Mouse (Mus musculus) cortical plate, adult 2 months (tissue): ENCODE results near the gene Wdpcp.

Experiments
- CTCF ChIP-seq: fragments of 200-500 bp; IDR thresholded peaks from 2 replicates; pipeline ENCODE4 v1.5.1; 2011; ENCODE audit warnings: mild to moderate bottlenecking, control low read depth, low read length; ENCODE audit not compliant: insufficient read depth; ENCODE audit errors: extremely low read depth
- POLR2A ChIP-seq: fragments of 200-500 bp; IDR thresholded peaks from 2 replicates; pipeline ENCODE4 v1.6.1; 2011; ENCODE audit warnings: mild to moderate bottlenecking, low read length, control low read depth; ENCODE audit not compliant: insufficient read depth; ENCODE audit errors: extremely low read depth

- no peak for TF ChIP-seq CTCF
- TF ChIP-seq POLR2A, result no peak
Measured at GRCm38 (mm10) chr11:21564681-21565405, 7.2 kb upstream of the Wdpcp start.
